Mouse (Mus musculus): ENCODE data around the gene Fgfr2.

DNA sequence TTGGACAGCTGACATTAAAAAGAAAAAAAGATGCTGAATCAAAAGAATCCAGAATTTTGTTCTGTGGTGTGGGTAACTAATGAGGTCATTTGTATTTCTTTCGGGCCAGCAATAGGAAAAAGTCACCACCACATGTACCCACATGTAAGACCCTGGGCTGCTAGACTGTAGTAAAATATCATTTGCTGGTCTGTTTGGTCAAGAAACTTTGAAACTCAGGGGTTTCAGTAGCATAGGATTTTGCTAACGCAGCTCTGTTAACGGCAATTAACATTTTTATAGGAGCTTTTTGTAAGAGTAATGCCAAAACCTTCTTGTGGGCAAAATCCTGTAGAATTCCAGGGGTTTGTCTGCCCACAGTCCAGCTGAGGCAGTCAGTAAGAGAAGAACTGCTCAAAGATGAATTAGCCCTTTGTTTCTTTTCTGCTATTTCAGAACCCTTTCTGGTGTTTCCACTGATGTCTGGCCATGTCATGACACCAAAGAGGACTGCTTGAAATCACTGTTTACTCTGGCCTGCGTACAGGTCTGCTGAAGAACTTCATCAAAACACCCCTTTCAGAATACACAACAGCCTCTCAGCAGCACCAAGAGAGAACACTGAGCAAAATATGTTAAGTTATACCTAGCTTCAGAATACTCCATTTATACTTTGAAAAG is 2667.4 kb downstream of the Fgfr2 start:
- TF ChIP-seq POLR2A (IDR thresholded peaks at IDR 0.05; ENCODE audit: borderline replicate concordance, extremely low read depth, insufficient read depth, insufficient read length, poor library complexity, severe bottlenecking): no peak
- no peak for TF ChIP-seq CTCF (IDR thresholded peaks at IDR 0.05; ENCODE audit: borderline replicate concordance, extremely low read depth, insufficient read depth, insufficient read length)

Measured in brain, embryonic 14.5 days (tissue).